Mouse (Mus musculus) liver, postnatal 0 days (tissue): ENCODE measurements around the gene Igsf9.

Source experiments
- CTCF ChIP-seq: sonication (generic); IDR thresholded peaks from 2 replicates; pipeline ENCODE4 v1.5.1; 2016; ENCODE audit warnings: antibody characterized with exemption, low read depth
- EP300 ChIP-seq: IDR thresholded peaks from 2 replicates; pipeline ENCODE4 v1.6.1; 2016; ENCODE audit warnings: antibody characterized with exemption, low read depth, mild to moderate bottlenecking

- TF ChIP-seq CTCF (no peak), EP300 (no peak)
Measured at GRCm38 (mm10) chr1:172441935-172442445, 39.6 kb upstream of the Igsf9 start.
